Mouse (Mus musculus) heart, adult 18-20 months (tissue): ENCODE results near the gene Vps29. TPM values are rescaled to one million over a fixed set of nuclear protein-coding genes. Genes with fewer than 3 reads are reported as not detected.
"Not testable (repeated sequence)": the region's sequence is repeated elsewhere in the genome, so short reads cannot be mapped to it uniquely, and the experiment has no call there.

ENCODE experiments used
- DNase-seq, 2 experiments: peaks; one replicate each; pipeline ENCODE4 v3.0.0; 2021 to 2022; ENCODE audit warnings: mixed read lengths in 1 of 2
- long read RNA-seq, 2 experiments: library from polyadenylated mRNA; stranded (forward); transcript quantifications; one replicate each; pipeline ENCODE4 v2.0.0; 2021
- total RNA-seq, 2 experiments: library from RNA; stranded (reverse); gene quantifications; 2 replicates each; pipeline ENCODE4 v1.2.3; 2021

Gene Vps29
- total RNA-seq, result 100 to 1,000 TPM in 1 of 2 experiments, 10 to 100 TPM in 1; 99.3 to 111 TPM
- long read RNA-seq, experiment 1, transcript Vps29-208 (4 exons, 2,716 nt), result major isoform, 92 of 97 reads
- long read RNA-seq, experiment 1, partial matches to known transcripts, result 2 of 97 reads
- long read RNA-seq, experiment 1, other reads (novel, unspliced or antisense), result 2 of 97 reads
- long read RNA-seq, experiment 2, transcript Vps29-208 (4 exons, 2,716 nt), result major isoform, 44 of 45 reads
- long read RNA-seq, experiment 2, partial matches to known transcripts, result 0 of 45 reads
- long read RNA-seq, experiment 2, other reads (novel, unspliced or antisense), result 1 of 45 reads

- peak; percentile 98 to 100 for DNase-seq
Measured at GRCm38 (mm10) chr5:122353807-122354491, at the start of gene Vps29, which contains the start of gene Rad9b. Gene Vps29, plus strand, starts transcription at chr5:122354369. Gene Rad9b, minus strand, starts transcription at chr5:122354233.

- no peak for DNase-seq
Measured at GRCm38 (mm10) chr5:122304541-122304940, 49.6 kb upstream of the Vps29 start.

DNA sequence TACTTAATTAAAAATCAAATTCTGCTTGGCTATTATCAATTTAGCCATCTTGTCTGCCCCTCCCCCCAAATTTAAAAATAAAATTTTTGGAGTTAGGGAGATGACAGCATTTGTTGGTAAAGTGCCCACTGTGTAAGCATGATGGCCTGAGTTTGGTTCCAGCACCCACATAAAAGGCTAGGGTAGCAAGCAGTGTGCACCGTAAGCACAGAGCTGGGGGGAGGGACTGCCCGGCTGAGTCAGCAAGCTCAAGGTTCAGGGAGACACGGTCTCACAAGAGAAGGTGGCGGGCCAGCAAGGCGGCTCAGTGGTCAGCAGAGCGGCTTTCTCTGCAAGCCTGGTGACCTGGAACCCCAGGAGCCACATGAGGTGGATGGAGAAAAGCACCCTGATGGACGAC is 48.7 kb upstream of the Vps29 start:
- DNase-seq, result no peak

DNA sequence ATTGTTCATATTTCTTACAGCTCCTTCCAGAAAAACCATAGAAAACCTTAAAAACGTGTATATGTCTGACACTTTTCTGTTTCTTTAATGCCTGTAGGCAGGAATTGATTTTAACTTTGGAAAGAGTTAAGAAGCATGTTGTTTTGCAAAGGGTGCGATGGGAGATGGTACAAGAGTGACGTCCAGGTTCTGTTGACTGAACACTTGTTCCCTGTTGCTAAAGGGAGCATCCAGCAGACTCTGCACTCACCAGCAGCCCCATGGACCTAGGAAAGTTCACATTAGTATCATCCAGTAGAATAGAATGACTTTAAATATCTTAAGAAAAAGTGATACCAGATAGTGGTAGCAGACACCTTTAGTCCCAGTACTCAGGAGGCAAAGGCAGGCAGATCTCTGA is 47.6 kb upstream of the Vps29 start:
- DNase-seq, result no peak

DNA sequence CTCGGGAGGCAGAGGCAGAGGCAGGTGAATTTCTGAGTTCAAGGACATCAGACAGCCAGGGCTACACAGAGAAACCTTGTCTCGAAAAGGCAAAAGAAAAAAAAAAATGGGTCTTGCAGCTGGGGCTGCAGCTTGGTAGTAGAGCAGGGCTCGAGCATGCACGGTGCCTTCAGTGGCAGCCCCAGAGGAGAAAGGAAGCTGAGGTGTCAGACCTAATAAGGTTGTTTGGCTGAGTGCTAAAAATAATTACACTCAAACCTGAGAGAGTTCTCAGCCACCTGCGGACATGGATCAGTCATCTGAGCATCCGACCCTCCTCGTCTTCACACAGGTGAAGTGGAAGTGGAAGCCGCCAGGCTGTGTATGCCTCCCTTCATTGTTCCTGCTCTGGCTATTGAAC is 43.5 kb upstream of the Vps29 start:
- no peak for DNase-seq

DNA sequence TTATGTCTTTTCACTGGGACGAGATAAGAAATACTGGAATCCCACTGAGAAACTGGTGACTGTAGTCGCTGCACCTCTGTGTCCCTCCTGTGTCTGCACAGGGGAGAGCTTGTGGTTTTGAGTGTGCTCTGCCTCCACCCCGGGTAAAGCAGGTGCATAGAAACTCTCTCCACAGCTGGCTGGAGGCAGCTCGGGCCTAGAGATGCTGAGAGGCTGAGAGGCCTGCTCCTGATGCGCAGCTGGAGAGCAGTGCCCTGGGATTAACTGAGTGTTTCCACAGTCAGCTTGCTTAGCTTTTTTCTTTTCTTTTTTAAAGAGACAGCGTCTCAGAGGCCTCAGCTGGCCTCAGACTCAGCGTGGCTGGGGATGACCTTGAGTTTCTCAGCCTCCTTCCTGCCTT is 42.5 kb upstream of the Vps29 start:
- DNase-seq, result no peak

- no peak for DNase-seq
Measured at GRCm38 (mm10) chr5:122312346-122312745, 41.8 kb upstream of the Vps29 start.

DNA sequence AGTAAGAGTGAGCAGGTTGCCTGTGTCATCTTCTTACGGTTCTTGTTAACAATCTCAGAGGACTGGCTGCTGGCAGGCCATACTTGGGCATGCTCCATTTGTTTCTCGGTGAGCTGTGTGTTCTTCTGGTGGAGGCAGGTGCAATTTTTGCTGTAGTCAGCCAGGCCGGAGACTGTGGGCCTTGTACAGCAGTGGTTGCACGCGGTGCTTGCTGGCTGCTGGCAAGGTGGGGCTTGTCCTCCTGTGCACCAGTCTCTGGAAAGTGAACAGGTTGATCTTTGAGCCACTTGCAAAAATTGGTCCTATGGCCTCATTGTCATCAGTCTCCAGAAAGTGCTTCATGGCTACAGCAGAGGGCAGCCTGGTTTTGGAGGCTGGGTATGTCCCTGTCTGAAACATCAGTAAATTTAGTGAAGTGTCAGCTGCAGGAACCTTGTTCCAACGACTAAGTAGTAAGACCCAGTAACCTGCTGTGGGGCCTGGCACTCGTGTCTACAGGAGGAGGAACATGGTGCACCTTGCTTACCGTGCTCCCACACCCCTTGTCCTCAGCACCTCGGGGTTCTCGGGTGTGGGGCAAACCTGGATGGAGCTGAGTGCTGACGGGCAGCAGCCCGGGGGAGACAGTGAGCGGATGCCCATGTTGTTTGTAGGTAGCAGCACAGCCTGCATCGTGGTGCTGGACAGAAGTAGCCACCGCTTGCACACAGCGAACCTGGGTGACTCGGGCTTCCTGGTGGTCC is 41.1 kb upstream of the Vps29 start:
- no peak for DNase-seq

GRCm38 (mm10) chr5:122314966-122315667 is 39.1 kb upstream of the Vps29 start:
- peak; percentile 95 to 97 for DNase-seq

DNA sequence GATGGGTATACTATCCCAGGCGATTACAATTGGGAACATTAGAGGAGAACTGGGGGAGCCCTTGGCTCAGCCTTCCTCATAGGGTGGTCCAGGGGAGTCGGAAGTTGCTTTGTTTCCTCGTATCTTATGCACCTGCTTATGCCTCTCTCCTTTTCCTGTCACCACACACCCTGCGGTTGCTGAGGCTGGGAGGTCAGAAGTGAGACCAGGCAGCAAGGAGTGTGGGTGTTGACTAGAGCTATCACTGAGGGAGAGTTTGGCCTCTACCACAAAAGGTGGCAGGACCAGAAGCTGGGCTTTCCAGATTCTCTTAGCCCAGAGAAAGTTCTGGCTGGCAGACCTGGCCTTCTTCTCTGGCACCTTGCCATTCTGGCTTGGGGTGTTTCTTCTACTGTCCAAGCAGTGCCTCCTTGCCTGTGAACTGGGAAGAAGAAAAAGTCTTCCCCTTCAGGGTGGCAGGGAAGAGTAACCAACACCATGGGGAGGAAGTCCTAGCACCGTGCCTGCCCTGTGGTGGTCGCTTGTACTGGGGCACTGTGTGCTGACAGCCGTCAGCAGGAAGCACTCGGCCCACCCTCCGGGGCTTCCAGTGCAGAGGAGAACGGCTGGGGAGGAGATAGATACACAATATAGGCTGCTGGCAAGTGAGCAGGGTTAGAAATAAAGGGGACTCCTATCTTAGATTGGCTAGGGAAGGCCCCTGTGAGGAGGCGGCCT is 36.7 kb upstream of the Vps29 start:
- peak; percentile 51 to 64 for DNase-seq

GRCm38 (mm10) chr5:122318100-122318499 is 36.1 kb upstream of the Vps29 start:
- DNase-seq, result peak; percentile 57 to 75

DNA sequence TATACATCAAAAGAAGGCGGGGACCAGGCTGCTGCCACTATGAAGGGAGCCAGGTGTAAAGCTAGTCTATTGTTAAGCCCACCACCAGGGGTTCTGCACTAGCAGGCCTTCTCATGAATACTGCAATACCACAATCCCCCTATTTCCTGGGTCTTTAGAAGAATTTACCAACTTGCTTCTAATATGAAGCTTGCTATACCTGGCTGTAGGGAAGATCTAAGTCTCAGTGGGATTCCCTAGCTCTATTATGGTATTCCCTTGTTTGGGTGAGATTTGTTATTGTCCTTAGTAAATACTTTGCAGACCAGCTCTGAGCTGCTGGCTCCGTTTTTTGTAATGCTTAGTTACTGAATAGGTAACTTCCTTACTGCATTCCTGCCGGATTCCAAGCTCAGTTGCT is 35.2 kb upstream of the Vps29 start:
- not testable (repeated sequence) for DNase-seq

GRCm38 (mm10) chr5:122319474-122320204 is 34.5 kb upstream of the Vps29 start:
- peak in 1 of 2 experiments; percentile 56 for DNase-seq

DNA sequence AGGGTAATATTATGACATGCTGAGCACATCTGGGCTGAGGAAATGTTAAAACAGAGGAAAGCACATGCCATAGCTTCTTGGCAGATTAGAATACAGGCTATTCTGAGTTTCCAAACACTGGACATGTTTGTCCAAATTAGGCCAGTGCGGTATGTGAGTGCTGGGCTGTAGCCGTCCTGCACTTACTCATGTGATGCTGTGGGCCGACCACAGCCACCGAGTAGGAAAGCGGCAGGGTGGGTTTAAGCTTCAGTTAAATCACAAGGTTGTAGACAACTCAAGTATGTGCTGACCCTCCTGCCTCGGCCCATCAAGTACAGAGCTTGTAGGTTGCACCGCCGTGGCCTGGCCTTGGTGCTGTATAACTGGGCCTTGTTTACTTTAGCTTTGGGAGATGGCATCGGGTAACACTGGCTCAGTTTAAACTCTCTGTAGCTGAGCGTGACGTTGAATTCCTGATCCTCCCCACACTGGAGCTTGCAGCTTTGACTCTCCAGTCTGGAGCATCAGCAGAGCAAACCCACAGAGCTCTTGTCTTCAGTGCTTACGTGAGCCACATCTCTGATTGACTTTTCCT is 33.9 kb upstream of the Vps29 start:
- no peak for DNase-seq

DNA sequence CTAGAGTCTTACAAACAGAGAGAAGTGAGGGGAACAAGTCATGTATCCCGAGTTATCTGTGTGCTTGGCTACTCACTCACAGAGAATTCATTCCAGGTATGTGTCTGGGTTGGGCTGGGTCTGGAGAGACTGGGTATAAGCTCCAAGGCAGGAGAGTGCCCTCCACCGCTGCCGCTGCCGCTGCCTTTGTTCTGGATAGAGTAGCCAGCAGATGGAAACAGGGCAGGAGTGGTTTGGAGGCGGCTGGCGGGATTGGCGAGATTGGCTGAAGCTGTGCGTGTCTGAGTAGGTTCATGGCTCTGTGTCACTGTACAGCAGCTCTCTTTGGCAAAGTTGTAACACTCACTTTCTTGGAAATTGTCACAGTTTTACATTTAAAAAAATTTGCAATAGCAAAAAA is 30.6 kb upstream of the Vps29 start:
- DNase-seq, result no peak

GRCm38 (mm10) chr5:122324608-122325431 is 29.3 kb upstream of the Vps29 start:
- DNase-seq, result peak in 1 of 2 experiments; percentile 53

GRCm38 (mm10) chr5:122325477-122325876 is 28.7 kb upstream of the Vps29 start:
- no peak for DNase-seq

- no peak for DNase-seq
Measured at GRCm38 (mm10) chr5:122327283-122327682, 26.9 kb upstream of the Vps29 start.

DNA sequence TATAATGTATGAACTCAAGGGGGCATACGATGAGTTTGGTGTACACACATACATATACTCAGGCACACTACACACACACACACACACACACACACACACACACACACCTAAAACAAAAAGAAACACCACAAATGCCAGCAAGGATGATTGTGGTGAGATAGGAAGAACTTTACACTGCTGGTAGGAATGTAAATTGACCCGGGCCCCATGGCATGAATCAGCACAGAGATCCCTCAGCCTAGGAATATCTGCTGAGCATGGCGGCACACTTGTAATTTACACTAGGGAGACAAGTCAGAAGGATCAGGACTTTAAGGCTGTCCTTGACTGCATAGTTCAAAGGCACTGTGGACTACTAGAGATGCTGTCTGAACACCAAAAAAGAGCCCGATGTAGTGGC is 23.9 kb upstream of the Vps29 start:
- no peak for DNase-seq

DNA sequence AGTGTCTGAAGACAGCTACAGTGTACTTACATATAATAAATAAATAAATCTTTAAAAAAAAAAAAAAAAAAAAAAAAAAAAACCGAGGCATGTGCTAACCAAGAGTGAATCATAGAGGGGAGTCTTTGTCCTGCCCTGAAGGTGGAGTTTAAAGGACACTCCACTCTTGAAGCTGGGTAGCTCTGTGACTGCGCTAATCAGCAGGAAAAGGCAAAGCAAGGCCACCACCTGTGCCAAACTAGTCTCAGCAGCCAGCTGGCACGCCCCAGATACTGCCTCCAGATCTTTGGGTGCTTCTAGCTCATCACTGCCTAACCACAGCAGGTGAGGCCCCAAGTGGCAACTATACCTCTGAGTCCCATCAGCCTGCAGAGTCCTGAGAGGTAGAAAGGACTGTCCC is 19.5 kb upstream of the Vps29 start:
- no peak for DNase-seq
